Mouse (Mus musculus) hindbrain, postnatal 0 days (tissue): ENCODE measurements at regions not wholly inside any gene's neighbourhood (a gene's known extent, or its start where the extent isn't known, plus 50 kb on each side); places are given as distances from the start of the nearest gene placed in this dataset.

ENCODE experiments used
- ATAC-seq: fragments of 200-750 bp; cut with Nextera tagmentation; 2 replicates; pipeline ENCODE4 v1.8.0; 2017; ENCODE audit warnings: mild to moderate bottlenecking, moderate TSS enrichment, moderate library complexity
- DNase-seq: peaks from one replicate; pipeline ENCODE4 v3.0.0-alpha.2; 2015; ENCODE audit warnings: low spot score
- H3K27ac ChIP-seq: fragments of 300-500 bp; sonication (generic); 2 replicates; pipeline ENCODE4 v1.5.1; 2014; ENCODE audit warnings: mild to moderate bottlenecking
- H3K27me3 ChIP-seq: fragments of 300-500 bp; sonication (generic); 2 replicates; pipeline ENCODE4 v1.6.1; 2014; ENCODE audit warnings: low read length, mixed read lengths; ENCODE audit not compliant: insufficient read depth
- H3K36me3 ChIP-seq: fragments of 300-500 bp; sonication (generic); 2 replicates; pipeline ENCODE4 v1.6.1; 2014; ENCODE audit warnings: low read length, mixed read lengths; ENCODE audit not compliant: insufficient read depth
- H3K4me1 ChIP-seq: fragments of 300-500 bp; sonication (generic); 2 replicates; pipeline ENCODE4 v1.6.1; 2014; ENCODE audit warnings: antibody characterized with exemption, low read length, mixed read lengths; ENCODE audit not compliant: insufficient read depth
- H3K4me2 ChIP-seq: fragments of 300-500 bp; sonication (generic); 2 replicates; pipeline ENCODE4 v1.6.1; 2014; ENCODE audit warnings: low read depth, mild to moderate bottlenecking, low read length, moderate library complexity, mixed read lengths
- H3K4me3 ChIP-seq: fragments of 300-500 bp; sonication (generic); 2 replicates; pipeline ENCODE4 v1.5.1; 2014; ENCODE audit warnings: low read length
- H3K9ac ChIP-seq: fragments of 300-500 bp; sonication (generic); replicated peaks from 2 replicates; pipeline ENCODE4 v1.6.1; 2014; ENCODE audit warnings: mild to moderate bottlenecking, low read length, moderate library complexity, mixed read lengths
- H3K9me3 ChIP-seq: fragments of 300-500 bp; sonication (generic); 2 replicates; pipeline ENCODE4 v1.6.1; 2016; ENCODE audit warnings: low read length, mixed read lengths
- CTCF ChIP-seq: IDR thresholded peaks from 2 replicates; pipeline ENCODE4 v1.5.1; 2016; ENCODE audit warnings: antibody characterized with exemption, control low read depth, low read depth
- WGBS: fragments of 180-500 bp; shearing (Covaris S2); extraction: QIAGEN DNeasy Blood & Tissue Kit; methylation state at CpG from one replicate; pipeline ENCODE4 v1.1.7; 2014; 5-methylcytosine and 5-hydroxymethylcytosine counted together

GRCm38 (mm10) chr16:28105866-28106265, 647.0 kb downstream of the Fgf12 start:
- Histone ChIP-seq H3K27ac (no peak overlapping the region), H3K4me2 (no peak overlapping the region), H3K9ac (no peak overlapping the region), H3K27me3 (no peaks in the 10 kb centered on the region), H3K36me3 (no peaks in the 10 kb centered on the region), H3K4me1 (no peaks in the 10 kb centered on the region), H3K4me3 (no peak overlapping the region), H3K9me3 (no peaks in the 10 kb centered on the region)
- DNase-seq (peak; percentile 6), ATAC-seq (no peak)
- TF ChIP-seq CTCF, result no peak
- WGBS, result 33% methylated on average over 7 of the region's 7 CpGs

DNA sequence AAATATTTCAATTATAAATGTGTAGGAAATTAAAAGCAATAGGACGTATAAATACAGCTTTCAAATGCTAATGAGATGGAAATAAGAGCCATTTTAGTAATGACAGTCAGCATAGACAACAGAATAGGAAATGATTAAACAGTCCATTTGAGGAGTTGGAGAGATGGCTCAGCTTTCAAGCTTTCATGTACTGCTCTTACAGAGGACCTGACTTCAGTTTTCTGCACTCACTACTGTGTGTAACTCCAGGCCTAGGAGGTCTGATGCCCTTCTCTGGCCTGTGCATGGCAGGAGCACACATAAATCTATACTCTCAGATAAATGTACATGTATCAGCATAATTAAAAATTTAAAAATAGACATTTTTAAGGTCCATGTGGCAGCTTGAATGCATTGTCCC, 643.1 kb downstream of the Fgf12 start:
- Histone ChIP-seq H3K4me2 (no peak overlapping the region), H3K27ac (no peak overlapping the region), H3K4me3 (no peak overlapping the region), H3K36me3 (no peaks in the 10 kb centered on the region), H3K9me3 (no peaks in the 10 kb centered on the region), H3K4me1 (no peaks in the 10 kb centered on the region), H3K9ac (no peak overlapping the region), H3K27me3 (no peaks in the 10 kb centered on the region)
- ATAC-seq (no peak), DNase-seq (no peak)
- 48% methylated on average over 1 of the region's 1 CpGs for WGBS
- TF ChIP-seq CTCF, result no peak
